Mouse (Mus musculus): ENCODE measurements around the gene Dapk2. TPM values are rescaled to one million over a fixed set of nuclear protein-coding genes. Genes with fewer than 3 reads are reported as not detected.

The Dapk2 gene
- polyA plus RNA-seq, 1 experiment from 2014 or later: 20.5 TPM

- ATAC-seq (ENCODE audit: low read depth): no peak
These were observed 103.7 kb downstream of the Dapk2 start for GRCm38 (mm10) chr9:66261741-66262140.

GRCm38 (mm10) chr9:66263701-66264100 is 105.7 kb downstream of the Dapk2 start:
- H3K4me2 ChIP-seq: no peak overlapping the region
- H3K4me1 ChIP-seq (replicated peaks): no peaks in the 10 kb centered on the region
- WGBS (ENCODE audit: insufficient replicate concordance): 55% methylated on average over 2 of the region's 2 CpGs
- no peak overlapping the region for H3K9ac ChIP-seq
- no peak overlapping the region for H3K4me3 ChIP-seq (replicated peaks)
- H3K27ac ChIP-seq: no peak overlapping the region
- 0 out of 2 replicates have a peak, but pooled peaks cover under 1% of the 10 kb centered on the region for H3K27me3 ChIP-seq
- ATAC-seq (ENCODE audit: low read depth): no peak
- no peaks in the 10 kb centered on the region for H3K36me3 ChIP-seq
- H3K9me3 ChIP-seq (replicated peaks): no peaks in the 10 kb centered on the region
- no peak for DNase-seq

More at GRCm38 (mm10) chr9:66261741-66262140, 103.7 kb downstream of the Dapk2 start:
- no peak for DNase-seq
- Histone ChIP-seq H3K27me3 (no peaks in the 10 kb centered on the region), H3K27ac (no peak overlapping the region), H3K36me3 (no peaks in the 10 kb centered on the region), H3K4me3 (replicated peaks) (no peak overlapping the region), H3K4me1 (replicated peaks) (no peaks in the 10 kb centered on the region), H3K9me3 (replicated peaks) (no peaks in the 10 kb centered on the region), H3K4me2 (no peak overlapping the region), H3K9ac (no peak overlapping the region)
- 57% methylated on average over 2 of the region's 2 CpGs for WGBS (ENCODE audit: insufficient replicate concordance)

GRCm38 (mm10) chr9:66265645-66266044 is 107.6 kb downstream of the Dapk2 start:
- no peak overlapping the region for H3K4me2 ChIP-seq
- no peaks in the 10 kb centered on the region for H3K4me1 ChIP-seq (replicated peaks)
- H3K4me3 ChIP-seq (replicated peaks): no peak overlapping the region
- no peak for DNase-seq
- no peak overlapping the region for H3K9ac ChIP-seq
- no peak for ATAC-seq (ENCODE audit: low read depth)
- no peaks in the 10 kb centered on the region for H3K9me3 ChIP-seq (replicated peaks)
- no peaks in the 10 kb centered on the region for H3K36me3 ChIP-seq
- 0 out of 2 replicates have a peak, but pooled peaks cover 3% of the 10 kb centered on the region for H3K27me3 ChIP-seq
- H3K27ac ChIP-seq: no peak overlapping the region
- WGBS (ENCODE audit: insufficient replicate concordance): 19% methylated on average over 2 of the region's 2 CpGs

DNA sequence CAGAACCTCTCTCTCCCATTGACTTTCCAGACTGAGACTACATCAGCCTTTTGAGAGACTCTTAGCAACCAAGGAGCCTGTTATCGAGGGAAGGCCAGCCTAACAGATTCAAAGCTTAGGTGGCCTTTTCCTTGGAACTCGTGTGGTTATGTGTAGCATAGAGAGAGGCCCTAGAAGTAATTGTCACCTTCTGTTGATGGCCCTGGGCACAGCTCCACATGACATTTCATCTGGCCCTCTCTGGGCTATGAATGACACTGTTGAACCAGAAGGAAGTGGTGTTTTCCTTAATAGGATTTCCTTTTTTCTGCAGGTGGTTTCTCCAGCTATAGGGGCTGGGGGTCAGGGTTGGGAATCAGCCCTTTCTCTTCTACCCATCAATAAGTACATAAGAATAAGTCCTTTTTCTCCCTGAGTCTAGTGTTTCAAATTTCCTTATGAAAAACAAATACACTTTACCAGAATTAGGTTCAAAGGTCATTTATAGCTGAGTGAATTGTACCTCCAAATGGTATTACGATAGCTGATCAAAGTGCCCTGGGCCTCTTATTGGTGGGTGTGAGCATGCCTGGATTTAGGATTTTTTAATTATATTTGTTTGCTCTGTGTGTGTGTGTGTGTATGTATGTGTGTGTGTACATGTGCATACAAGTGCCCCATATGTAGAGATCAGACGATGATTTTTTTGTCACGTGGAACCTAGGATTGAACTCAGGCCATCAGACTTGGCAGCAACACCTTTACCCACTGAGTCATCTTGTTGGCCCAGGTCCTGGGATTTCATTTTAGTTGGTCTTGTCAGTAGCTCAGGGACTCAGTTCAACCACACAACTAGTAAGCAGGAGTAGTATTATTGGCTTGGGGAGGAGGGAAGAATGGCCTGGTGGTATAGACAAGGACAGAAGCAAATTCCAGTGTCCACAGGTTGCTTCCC is 108.5 kb downstream of the Dapk2 start:
- ATAC-seq (ENCODE audit: low read depth): no peak
- no peak overlapping the region for H3K27ac ChIP-seq
- no peaks in the 10 kb centered on the region for H3K9me3 ChIP-seq (replicated peaks)

DNA sequence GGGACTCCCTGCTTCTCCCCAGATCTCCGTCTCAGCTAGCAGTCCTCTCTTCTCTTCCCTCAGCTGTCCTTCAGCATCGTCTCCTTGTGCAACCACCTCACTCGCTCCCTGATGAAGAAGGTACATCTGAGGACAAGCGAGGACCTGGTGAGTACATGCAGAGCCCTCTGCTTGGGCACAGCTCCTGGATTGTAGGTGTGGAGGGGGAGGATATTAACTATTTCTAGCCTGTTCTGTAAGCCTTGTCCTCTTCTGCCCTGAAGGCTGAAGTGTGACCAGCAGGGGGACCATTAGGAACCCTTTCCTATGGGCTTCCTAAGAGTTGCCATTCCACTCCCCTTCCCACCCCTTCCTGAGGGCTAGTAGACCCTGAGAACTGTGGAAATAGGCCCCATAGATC is 110.8 kb downstream of the Dapk2 start:
- H3K36me3 ChIP-seq: no peaks in the 10 kb centered on the region
- no peak overlapping the region for H3K27ac ChIP-seq
- H3K9me3 ChIP-seq (replicated peaks): no peaks in the 10 kb centered on the region
- 74% methylated on average over 4 of the region's 4 CpGs for WGBS (ENCODE audit: insufficient replicate concordance)
- no peak for DNase-seq
- H3K9ac ChIP-seq: no peak overlapping the region
- no peaks in the 10 kb centered on the region for H3K4me1 ChIP-seq (replicated peaks)
- H3K4me2 ChIP-seq: no peak overlapping the region
- H3K4me3 ChIP-seq (replicated peaks): no peak overlapping the region
- 0 out of 2 replicates have a peak, but pooled peaks cover 3% of the 10 kb centered on the region for H3K27me3 ChIP-seq
- no peak for ATAC-seq (ENCODE audit: low read depth)

More for the DNA sequence above, 108.5 kb downstream of the Dapk2 start:
- Histone ChIP-seq H3K4me2 (no peak overlapping the region), H3K9ac (no peak overlapping the region), H3K27me3 (0 out of 2 replicates have a peak, but pooled peaks cover 3% of the 10 kb centered on the region), H3K36me3 (no peaks in the 10 kb centered on the region), H3K4me1 (replicated peaks) (no peaks in the 10 kb centered on the region), H3K4me3 (replicated peaks) (no peak overlapping the region)
- 72% methylated on average over 5 of the region's 5 CpGs for WGBS (ENCODE audit: insufficient replicate concordance)
- no peak for DNase-seq

DNA sequence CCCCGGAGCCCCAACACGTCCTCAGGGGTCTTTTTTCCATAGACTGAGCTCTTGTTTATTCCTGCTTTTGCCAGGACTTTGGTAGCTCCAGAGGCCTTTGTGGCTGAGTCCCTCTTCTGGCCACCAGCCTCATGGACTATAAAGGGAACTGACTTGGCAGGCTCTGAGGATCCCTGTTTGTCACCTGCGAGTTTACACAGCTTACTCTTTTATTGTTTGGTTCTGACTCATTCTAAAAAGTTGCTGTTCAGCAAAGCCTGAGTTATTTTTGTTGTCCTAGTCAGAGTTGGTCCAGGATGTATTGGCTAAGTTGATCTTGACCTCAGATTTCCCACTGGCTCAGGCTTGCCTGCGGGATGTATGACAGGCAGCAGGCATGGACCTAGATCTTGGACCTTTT is 112.0 kb downstream of the Dapk2 start:
- ATAC-seq (ENCODE audit: low read depth): no peak
- Histone ChIP-seq H3K4me3 (replicated peaks) (no peak overlapping the region), H3K9ac (no peak overlapping the region), H3K4me1 (replicated peaks) (peaks cover 8% of the 10 kb centered on the region), H3K27ac (no peak overlapping the region), H3K9me3 (replicated peaks) (no peaks in the 10 kb centered on the region), H3K27me3 (0 out of 2 replicates have a peak, but pooled peaks cover 3% of the 10 kb centered on the region), H3K36me3 (no peaks in the 10 kb centered on the region), H3K4me2 (no peak overlapping the region)
- 73% methylated on average over 4 of the region's 4 CpGs for whole genome bisulfite sequencing (ENCODE audit: insufficient replicate concordance)
- no peak for DNase-seq

DNA sequence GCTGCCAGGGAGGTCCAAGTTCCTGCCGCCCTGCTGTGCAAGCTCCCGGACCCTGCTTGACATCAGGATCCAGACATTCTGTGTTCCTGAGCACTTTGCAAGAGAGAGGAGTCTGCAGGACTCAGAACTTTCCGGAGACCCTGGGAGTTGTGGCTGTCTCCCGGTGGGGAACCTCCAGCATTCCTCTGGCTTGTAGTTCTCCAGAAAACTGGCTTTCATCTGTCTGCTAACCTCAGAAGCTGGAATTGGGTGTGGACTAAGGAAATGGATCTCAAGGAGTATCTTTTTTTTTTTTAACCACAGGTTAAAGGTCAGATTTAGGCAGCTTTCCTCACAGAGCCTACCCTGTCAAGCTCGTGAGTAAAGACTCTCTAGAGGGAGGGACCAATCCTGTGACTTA is 113.7 kb downstream of the Dapk2 start:
- Histone ChIP-seq H3K9ac (no peak overlapping the region), H3K9me3 (replicated peaks) (no peaks in the 10 kb centered on the region), H3K4me3 (replicated peaks) (no peak overlapping the region), H3K36me3 (no peaks in the 10 kb centered on the region), H3K4me2 (no peak overlapping the region), H3K27me3 (0 out of 2 replicates have a peak, but pooled peaks cover 3% of the 10 kb centered on the region), H3K27ac (no peak overlapping the region), H3K4me1 (replicated peaks) (peaks cover 24% of the 10 kb centered on the region)
- DNase-seq (no peak), ATAC-seq (ENCODE audit: low read depth) (no peak)
- 62% methylated on average over 5 of the region's 5 CpGs for WGBS (ENCODE audit: insufficient replicate concordance)

- Histone ChIP-seq H3K4me2 (no peak overlapping the region), H3K4me3 (replicated peaks) (no peak overlapping the region), H3K36me3 (no peaks in the 10 kb centered on the region), H3K27me3 (0 out of 2 replicates have a peak, but pooled peaks cover 2% of the 10 kb centered on the region), H3K9me3 (replicated peaks) (no peaks in the 10 kb centered on the region), H3K9ac (no peak overlapping the region), H3K4me1 (replicated peaks) (peaks cover 35% of the 10 kb centered on the region), H3K27ac (no peak overlapping the region)
- WGBS (ENCODE audit: insufficient replicate concordance): 72% methylated on average over 1 of the region's 1 CpGs
- DNase-seq (no peak), ATAC-seq (ENCODE audit: low read depth) (no peak)
These were observed 115.6 kb downstream of the Dapk2 start for GRCm38 (mm10) chr9:66273632-66274031.

DNA sequence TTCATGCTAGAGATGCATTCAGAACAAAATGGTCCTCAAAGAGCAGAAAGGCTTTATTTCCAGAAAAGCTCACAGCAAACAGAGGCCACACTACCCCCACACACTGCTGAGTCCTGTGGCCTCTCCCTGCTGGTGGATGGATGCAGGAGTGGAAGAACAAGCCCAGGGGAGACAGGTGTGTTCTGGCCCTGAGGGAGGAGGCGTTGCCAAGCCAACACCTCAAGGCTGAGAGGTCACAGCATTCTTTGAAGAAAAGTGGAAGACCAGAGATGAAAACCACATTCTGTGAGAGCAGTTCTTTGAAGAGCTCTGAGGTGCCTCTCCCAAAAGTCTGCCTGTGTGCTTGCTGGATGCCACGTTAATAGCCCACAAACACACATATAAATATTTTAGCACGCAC is 116.6 kb downstream of the Dapk2 start:
- 70% methylated on average over 3 of the region's 3 CpGs for WGBS (ENCODE audit: insufficient replicate concordance)
- no peak for ATAC-seq (ENCODE audit: low read depth)
- peaks cover 35% of the 10 kb centered on the region for H3K4me1 ChIP-seq (replicated peaks)
- H3K27me3 ChIP-seq: 0 out of 2 replicates have a peak, but pooled peaks cover under 1% of the 10 kb centered on the region
- H3K36me3 ChIP-seq: no peaks in the 10 kb centered on the region
- no peak overlapping the region for H3K4me3 ChIP-seq (replicated peaks)
- H3K4me2 ChIP-seq: no peak overlapping the region
- no peaks in the 10 kb centered on the region for H3K9me3 ChIP-seq (replicated peaks)
- H3K27ac ChIP-seq: no peak overlapping the region
- no peak overlapping the region for H3K9ac ChIP-seq
- DNase-seq: no peak

GRCm38 (mm10) chr9:66275267-66275991 is 117.4 kb downstream of the Dapk2 start:
- DNase-seq (no peak), ATAC-seq (ENCODE audit: low read depth) (no peak)

DNA sequence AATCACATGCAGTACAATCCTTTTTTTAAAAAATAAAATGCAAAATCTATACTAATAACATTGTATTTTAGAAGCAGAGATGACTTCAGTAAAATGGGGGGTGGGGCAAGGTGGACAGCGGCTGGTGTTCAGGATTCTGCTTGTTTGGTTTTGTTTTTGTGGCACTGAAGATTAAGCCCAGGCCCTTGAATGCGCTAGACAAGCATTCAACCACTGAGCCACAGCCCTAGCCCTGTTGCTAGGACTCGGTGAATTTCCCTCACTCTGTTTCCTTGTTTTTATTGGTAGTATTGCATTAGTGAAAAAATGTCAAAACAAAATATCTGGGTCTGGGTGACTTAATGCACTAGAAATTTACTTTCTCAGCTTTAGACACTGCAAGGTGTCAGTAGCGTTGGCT is 118.0 kb downstream of the Dapk2 start:
- no peak for DNase-seq
- Histone ChIP-seq H3K4me1 (replicated peaks) (peaks cover 35% of the 10 kb centered on the region), H3K4me2 (no peak overlapping the region; the same call in 1 of the 2 replicates), H3K27ac (peak overlapping the region; percentile 10; the same call in 1 of the 2 replicates), H3K4me3 (replicated peaks) (no peak overlapping the region), H3K9ac (no peak overlapping the region), H3K27me3 (0 out of 2 replicates have a peak, but pooled peaks cover 2% of the 10 kb centered on the region), H3K36me3 (no peaks in the 10 kb centered on the region), H3K9me3 (replicated peaks) (no peaks in the 10 kb centered on the region)
- WGBS (ENCODE audit: insufficient replicate concordance): 33% methylated on average over 4 of the region's 4 CpGs
- no peak for ATAC-seq (ENCODE audit: low read depth)

More at GRCm38 (mm10) chr9:66275267-66275991, 117.4 kb downstream of the Dapk2 start:
- Histone ChIP-seq H3K36me3 (no peaks in the 10 kb centered on the region), H3K4me3 (replicated peaks) (no peak overlapping the region; the same call in 1 of the 2 replicates), H3K4me1 (replicated peaks) (peaks cover 35% of the 10 kb centered on the region), H3K4me2 (peak overlapping the region; percentile 38), H3K9me3 (replicated peaks) (no peaks in the 10 kb centered on the region), H3K27me3 (0 out of 2 replicates have a peak, but pooled peaks cover 2% of the 10 kb centered on the region), H3K27ac (peak overlapping the region; percentile 15; the same call in 1 of the 2 replicates), H3K9ac (0 out of 2 replicates have a peak overlapping the region, but pooled peaks have one; percentile 27)
- 13% methylated on average over 15 of the region's 15 CpGs for WGBS (ENCODE audit: insufficient replicate concordance)
